Mouse (Mus musculus) ES-Bruce4 (cell line): ENCODE data around the gene Rps6kb2. TPM values are rescaled to one million over a fixed set of nuclear protein-coding genes. Genes with fewer than 3 reads are reported as not detected.

Experiments
- H3K27ac ChIP-seq: 2 replicates; pipeline ENCODE4 v1.5.1; 2012; ENCODE audit warnings: low read length, inconsistent platforms; ENCODE audit not compliant: insufficient read depth
- H3K27me3 ChIP-seq: 2 replicates; pipeline ENCODE4 v1.6.1; 2012; ENCODE audit warnings: mild to moderate bottlenecking, low read length, inconsistent platforms; ENCODE audit not compliant: control insufficient read depth, poor library complexity, insufficient read depth, severe bottlenecking
- H3K36me3 ChIP-seq: 2 replicates; pipeline ENCODE4 v1.6.1; 2012; ENCODE audit warnings: inconsistent platforms, mild to moderate bottlenecking, low read length, moderate library complexity; ENCODE audit not compliant: control insufficient read depth, poor library complexity, insufficient read depth, severe bottlenecking
- H3K4me1 ChIP-seq: one replicate; pipeline ENCODE4 v1.8.1; 2011; ENCODE audit warnings: low read length; ENCODE audit not compliant: control insufficient read depth, insufficient read depth
- H3K4me3 ChIP-seq: 2 replicates; pipeline ENCODE4 v1.5.1; 2011; ENCODE audit warnings: low read depth, mild to moderate bottlenecking, low read length
- H3K9ac ChIP-seq: 2 replicates; pipeline ENCODE4 v1.6.1; 2012; ENCODE audit warnings: low read depth, mild to moderate bottlenecking, inconsistent platforms; ENCODE audit not compliant: poor library complexity, severe bottlenecking
- H3K9me3 ChIP-seq: replicated peaks from 2 replicates; pipeline ENCODE4 v1.6.1; 2012; ENCODE audit warnings: mild to moderate bottlenecking, low read length, inconsistent platforms; ENCODE audit not compliant: control insufficient read depth, poor library complexity, insufficient read depth, severe bottlenecking
- CTCF ChIP-seq: IDR thresholded peaks from one replicate; pipeline ENCODE4 v1.8.1; 2011; ENCODE audit warnings: low read depth, low read length
- EP300 ChIP-seq: IDR thresholded peaks from 2 replicates; pipeline ENCODE4 v1.6.1; 2011; ENCODE audit warnings: low read depth, low read length; ENCODE audit not compliant: insufficient read depth
- POLR2A ChIP-seq: IDR thresholded peaks from one replicate; pipeline ENCODE4 v1.8.1; 2011; ENCODE audit warnings: low read length; ENCODE audit not compliant: insufficient read depth
- polyA plus RNA-seq: library from polyadenylated mRNA; stranded (reverse); fragments of >200 nt; gene quantifications from 2 replicates; pipeline ENCODE4 v1.2.4, GENCODE M21; 2011; ENCODE audit warnings: low read depth; ENCODE audit not compliant: missing spikeins, insufficient read depth, insufficient read length

The Rps6kb2 gene
- polyA plus RNA-seq, 1 experiment: 27.3 TPM

DNA sequence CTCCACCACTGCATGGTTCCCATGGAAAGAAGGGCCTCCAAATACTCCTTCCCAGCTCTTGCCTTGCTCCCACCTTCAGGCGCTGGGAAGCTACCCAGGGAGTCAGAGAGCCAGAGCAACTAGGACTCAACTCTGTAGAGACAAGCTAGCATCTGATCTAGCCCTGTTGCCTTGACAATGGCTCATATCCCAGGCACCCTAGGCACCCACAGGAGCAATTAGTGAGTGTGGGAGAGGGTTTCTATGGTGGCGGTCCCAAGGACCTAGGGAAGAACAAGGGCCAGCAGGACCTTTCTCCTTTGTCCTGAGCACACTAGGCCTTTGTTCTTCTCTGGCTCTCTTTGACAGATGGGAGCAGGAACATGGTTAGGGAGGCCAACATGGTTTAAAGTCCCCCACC, 20.5 kb upstream of the Rps6kb2 start:
- no peak overlapping the region for H3K27ac ChIP-seq
- TF ChIP-seq CTCF (no peak), EP300 (no peak), POLR2A (no peak)
- H3K9me3 ChIP-seq: no peaks in the 10 kb centered on the region
- H3K36me3 ChIP-seq: no peaks in the 10 kb centered on the region
- H3K4me1 ChIP-seq: peaks cover 3% of the 10 kb centered on the region
- H3K27me3 ChIP-seq: no peaks in the 10 kb centered on the region
- H3K4me3 ChIP-seq: no peak overlapping the region
- H3K9ac ChIP-seq: no peak overlapping the region

DNA sequence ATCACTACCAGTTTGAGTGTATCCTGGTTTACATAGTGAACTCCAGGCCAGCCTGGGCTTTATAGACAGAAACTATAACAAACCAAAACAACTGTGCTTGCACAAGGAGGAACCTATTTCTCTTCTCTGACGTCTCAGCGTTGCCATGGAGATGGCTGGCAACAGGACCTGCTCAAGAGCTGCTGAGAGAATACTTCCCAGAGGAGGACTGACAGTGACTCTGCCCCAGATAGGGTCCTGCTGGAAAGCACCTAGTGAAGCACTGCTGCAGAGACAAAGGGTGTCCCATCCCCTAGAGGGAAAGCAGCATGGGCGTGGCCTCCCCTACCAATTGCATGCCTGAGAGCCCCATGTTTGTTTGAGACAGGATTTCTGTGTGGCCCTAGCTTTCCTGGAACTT, 18.7 kb upstream of the Rps6kb2 start:
- Histone ChIP-seq H3K4me3 (no peak overlapping the region), H3K27me3 (no peaks in the 10 kb centered on the region), H3K9me3 (no peaks in the 10 kb centered on the region), H3K27ac (no peak overlapping the region), H3K4me1 (peaks cover 3% of the 10 kb centered on the region), H3K36me3 (no peaks in the 10 kb centered on the region), H3K9ac (no peak overlapping the region)
- TF ChIP-seq POLR2A (no peak), EP300 (no peak), CTCF (no peak)

DNA sequence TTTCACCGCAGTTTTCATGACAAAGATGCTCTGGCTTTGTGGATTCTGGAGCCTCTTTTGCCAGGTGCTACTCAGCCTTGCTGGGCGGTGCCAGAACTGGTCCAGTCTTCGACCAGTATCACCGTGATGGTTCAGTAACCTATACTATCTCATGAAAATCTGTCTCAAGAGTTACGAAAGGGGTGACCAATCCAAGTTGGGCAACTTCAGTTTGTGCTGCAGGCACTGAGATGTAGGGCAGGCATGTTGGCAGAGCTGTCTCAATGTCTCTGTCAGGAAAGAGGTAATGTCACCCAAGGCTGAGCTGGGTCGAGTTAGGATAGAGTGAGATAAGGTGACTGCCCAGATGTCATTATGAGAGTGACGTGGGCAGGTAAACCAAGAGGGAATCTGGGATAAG, 17.3 kb upstream of the Rps6kb2 start:
- Histone ChIP-seq H3K27ac (no peak overlapping the region), H3K4me3 (no peak overlapping the region), H3K9ac (no peak overlapping the region), H3K4me1 (peaks cover 3% of the 10 kb centered on the region), H3K36me3 (no peaks in the 10 kb centered on the region), H3K27me3 (no peaks in the 10 kb centered on the region), H3K9me3 (no peaks in the 10 kb centered on the region)
- no peak for TF ChIP-seq EP300
- TF ChIP-seq CTCF: no peak
- no peak for TF ChIP-seq POLR2A

DNA sequence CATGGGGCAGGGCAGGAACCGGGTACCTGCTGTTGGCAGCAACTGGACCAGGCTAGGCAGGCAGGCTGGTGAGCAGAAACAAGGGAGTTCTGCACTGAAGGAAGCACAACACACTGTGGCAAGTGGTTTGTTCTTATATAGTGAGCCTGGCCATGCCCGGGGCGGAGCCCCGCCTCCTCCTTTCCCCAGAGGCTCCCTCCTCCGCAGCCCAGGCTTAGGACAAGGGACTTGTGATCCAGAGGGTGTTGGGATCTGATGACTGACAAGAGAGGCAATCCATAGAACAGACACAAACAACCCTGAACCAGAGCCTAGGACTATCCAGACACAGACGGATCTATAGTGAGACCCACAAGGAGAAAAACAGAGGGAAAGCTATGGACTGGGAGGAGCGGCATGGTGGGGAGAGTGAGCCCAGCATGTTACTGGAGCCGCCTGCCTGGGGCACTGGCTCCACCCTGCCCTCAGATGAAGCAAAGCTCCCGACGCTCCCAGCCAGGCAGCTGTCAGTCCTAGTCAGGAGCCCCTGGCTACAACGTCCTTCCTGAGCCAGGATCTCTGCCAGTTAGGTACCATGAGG, 12.3 kb upstream of the Rps6kb2 start, which contains the start of gene Carns1:
Gene Carns1, minus strand, starts transcription at position 112 of the 580 bp plus-strand sequence.
- no peaks in the 10 kb centered on the region for H3K27me3 ChIP-seq
- TF ChIP-seq EP300: no peak
- no peak for TF ChIP-seq CTCF
- TF ChIP-seq POLR2A: no peak
- no peaks in the 10 kb centered on the region for H3K36me3 ChIP-seq
- H3K27ac ChIP-seq: no peak within 1 kb of the TSS
- no peak within 1 kb of the TSS for H3K9ac ChIP-seq
- no peak within 1 kb of the TSS for H3K4me3 ChIP-seq
- no peaks in the 10 kb centered on the region for H3K9me3 ChIP-seq
- H3K4me1 ChIP-seq: no peaks in the 10 kb centered on the region

DNA sequence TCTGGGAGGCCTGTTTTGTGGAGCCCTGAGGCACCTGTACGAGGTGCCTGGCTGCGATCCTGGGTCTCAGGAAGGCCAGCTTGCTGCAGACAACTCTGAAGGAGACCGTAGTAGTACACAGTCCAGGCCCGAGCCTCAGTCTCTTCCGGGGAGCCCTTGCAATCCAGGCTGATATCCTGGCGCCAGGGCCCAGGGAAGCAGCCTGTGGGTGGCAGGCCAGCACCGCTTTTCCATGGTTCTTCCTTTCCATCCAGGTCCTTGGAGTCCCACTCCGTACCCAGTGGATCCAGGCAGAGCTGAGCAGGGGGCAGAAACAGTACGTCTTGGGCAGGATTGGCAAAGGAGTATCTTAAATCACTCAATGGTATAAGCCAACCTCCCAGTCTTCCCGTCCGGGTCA, 9.8 kb upstream of the Rps6kb2 start:
- no peak overlapping the region for H3K4me3 ChIP-seq
- no peak overlapping the region for H3K9ac ChIP-seq
- no peaks in the 10 kb centered on the region for H3K36me3 ChIP-seq
- no peak for TF ChIP-seq POLR2A
- no peak for TF ChIP-seq EP300
- no peak for TF ChIP-seq CTCF
- no peaks in the 10 kb centered on the region for H3K27me3 ChIP-seq
- no peaks in the 10 kb centered on the region for H3K4me1 ChIP-seq
- H3K27ac ChIP-seq: no peak overlapping the region
- no peaks in the 10 kb centered on the region for H3K9me3 ChIP-seq

DNA sequence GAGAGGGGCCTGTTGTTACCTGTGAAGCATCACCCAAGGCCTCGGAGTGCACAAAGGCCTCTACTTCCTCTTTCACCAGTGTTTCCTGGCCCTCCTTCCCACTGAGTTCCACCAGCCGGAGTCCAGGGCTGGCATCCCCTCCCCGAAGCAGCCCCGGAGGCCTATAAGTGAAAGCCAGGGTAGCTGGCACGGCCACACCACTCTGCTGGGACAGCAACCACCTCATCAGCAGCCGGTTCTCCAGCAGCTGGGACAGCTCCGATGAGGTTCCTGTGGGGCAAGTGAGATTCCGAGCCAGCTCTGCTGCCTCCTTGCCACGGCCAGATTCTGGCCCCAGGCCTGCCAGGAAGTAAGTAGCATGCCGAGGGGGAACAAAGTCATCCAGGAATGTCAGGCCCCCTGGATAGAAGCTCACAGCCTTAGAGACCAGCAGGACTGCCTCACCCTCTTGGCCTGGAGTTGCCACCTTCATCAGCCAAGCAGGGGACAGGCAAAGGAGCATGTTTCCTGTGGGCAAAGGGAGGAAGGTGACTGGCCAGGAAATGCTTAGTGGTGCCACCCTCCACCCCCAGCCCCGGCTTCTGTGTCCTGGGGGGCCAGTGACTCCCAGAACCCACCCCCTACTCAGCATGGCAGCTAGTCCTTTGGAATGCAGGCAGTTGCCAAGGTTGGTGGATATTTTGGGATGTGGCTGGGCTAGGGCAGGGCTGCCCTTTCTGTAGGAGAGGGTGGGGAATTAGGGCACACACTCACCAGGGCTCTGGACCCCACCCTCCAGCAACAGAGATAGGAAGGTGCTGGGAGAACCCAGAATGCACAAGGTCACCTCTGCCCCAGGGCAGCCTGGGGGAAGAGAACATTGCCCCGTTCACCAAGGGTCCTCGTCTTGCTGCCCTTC, 8.5 kb upstream of the Rps6kb2 start:
- no peak overlapping the region for H3K4me3 ChIP-seq
- H3K27me3 ChIP-seq: no peaks in the 10 kb centered on the region
- no peak overlapping the region for H3K9ac ChIP-seq
- H3K27ac ChIP-seq: no peak overlapping the region
- TF ChIP-seq EP300: no peak
- TF ChIP-seq POLR2A: no peak
- no peak for TF ChIP-seq CTCF
- no peaks in the 10 kb centered on the region for H3K9me3 ChIP-seq
- H3K4me1 ChIP-seq: no peaks in the 10 kb centered on the region
- H3K36me3 ChIP-seq: no peaks in the 10 kb centered on the region
